ENCODE assay signal across 13 mouse cellular contexts in the genomic region with DNA sequence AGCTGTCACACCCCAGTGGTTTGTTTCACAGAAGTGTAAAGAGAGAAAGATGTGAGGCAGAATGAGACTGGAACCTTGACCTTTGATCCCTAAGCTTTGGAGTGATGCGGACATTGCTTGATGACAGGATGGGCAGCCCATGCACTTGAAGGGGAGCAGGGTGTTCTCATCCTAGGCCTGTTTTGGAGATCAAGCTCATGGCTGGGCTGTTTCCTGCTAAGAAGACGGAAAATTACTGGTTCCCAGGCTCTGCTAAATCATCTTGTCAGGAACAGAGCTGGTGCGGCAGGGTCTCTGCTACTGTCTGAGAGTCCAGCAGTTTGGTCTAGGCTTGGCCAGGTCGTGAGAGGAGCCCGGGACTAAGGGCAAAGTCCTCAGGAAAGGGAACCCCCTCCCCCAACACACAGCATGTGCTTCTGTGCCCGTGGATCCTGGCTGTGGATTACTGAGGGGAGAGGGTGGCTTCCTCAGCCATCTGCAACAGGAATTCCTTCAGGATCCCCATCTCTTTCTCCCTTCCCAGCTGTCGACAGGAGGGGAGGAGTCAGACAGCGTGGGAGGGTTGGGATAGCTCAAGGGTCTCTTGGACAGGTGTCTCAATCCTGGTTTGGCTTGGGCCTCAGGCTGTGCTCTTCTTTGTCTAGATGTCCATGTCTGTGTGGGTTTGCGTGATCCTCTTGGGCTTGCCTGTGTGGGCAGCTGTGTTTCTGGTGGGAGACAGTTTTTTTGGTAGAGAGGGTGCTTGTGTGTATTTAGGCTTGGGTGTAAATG. TPM values are rescaled to one million over a fixed set of nuclear protein-coding genes. Genes with fewer than 3 reads are reported as not detected.
A peak's percentile ranks its signal among the peaks of the same experiment; 100 is the strongest.
DNase-seq lines count a peak whose midpoint lies in the region; ATAC-seq and TF ChIP-seq lines count a peak whose summit lies in the region.
"Had no signal": no experiment of that assay in that cellular context is flagged by ENCODE, and none has a peak within 500 bp of the region (broad histone marks: within the 10 kb centered on the region; RNA-seq: fewer than 3 reads in every experiment).

No protein-coding gene starts in this region.

- H3K9me3 ChIP-seq in intestine, embryonic 14.5 days (ENCODE audit: control insufficient read depth, low read length): no peaks in the 10 kb centered on the region
- H3K9me3 ChIP-seq in intestine, postnatal 0 days (ENCODE audit: control insufficient read depth): no peaks in the 10 kb centered on the region
- no peaks in the 10 kb centered on the region for H3K9me3 ChIP-seq in embryonic facial prominence, embryonic 15.5 days (replicated peaks)
- H3K9me3 ChIP-seq: hindbrain, embryonic 12.5 days had no signal

- no peak overlapping the region for H3K4me3 ChIP-seq in intestine, embryonic 14.5 days (ENCODE audit: low read depth, low read length)
- no peak overlapping the region for H3K4me3 ChIP-seq in intestine, postnatal 0 days (ENCODE audit: low read depth, low read length)
- H3K4me3 ChIP-seq in embryonic facial prominence, embryonic 15.5 days (replicated peaks): no peak overlapping the region
- H3K4me3 ChIP-seq: erythroblast, embryonic 14.5 days; hindbrain, embryonic 12.5 days had no signal

- ATAC-seq in intestine, embryonic 14.5 days (replicated peaks; ENCODE audit: low FRiP score, low TSS enrichment, low read depth): no peak
- ATAC-seq in intestine, postnatal 0 days: no peak
- ATAC-seq in embryonic facial prominence, embryonic 15.5 days (ENCODE audit: insufficient number of reproducible peaks, low FRiP score, low TSS enrichment, low read depth): 0 out of 2 replicates have a peak, but pooled peaks have one; percentile 17

- no peak for TF ChIP-seq CTCF in intestine, postnatal 0 days (IDR thresholded peaks at IDR 0.05; ENCODE audit: low read depth)

- 27% methylated on average over 9 of the region's 9 CpGs for WGBS in intestine, embryonic 14.5 days
- 34% methylated on average over 9 of the region's 9 CpGs for WGBS in intestine, postnatal 0 days
- WGBS in embryonic facial prominence, embryonic 15.5 days: 42% methylated on average over 9 of the region's 9 CpGs

- H3K4me2 ChIP-seq in intestine, embryonic 14.5 days (ENCODE audit: low read length): no peak overlapping the region
- H3K4me2 ChIP-seq in intestine, postnatal 0 days (replicated peaks; ENCODE audit: low read depth): no peak overlapping the region
- no peak overlapping the region for H3K4me2 ChIP-seq in embryonic facial prominence, embryonic 15.5 days (replicated peaks)
- H3K4me2 ChIP-seq: hindbrain, embryonic 12.5 days had no signal

- no peaks in the 10 kb centered on the region for H3K36me3 ChIP-seq in intestine, embryonic 14.5 days (ENCODE audit: control insufficient read depth, insufficient read depth, low read length)
- H3K36me3 ChIP-seq in intestine, postnatal 0 days (ENCODE audit: control insufficient read depth, insufficient read depth): no peaks in the 10 kb centered on the region
- H3K36me3 ChIP-seq in embryonic facial prominence, embryonic 15.5 days: no peaks in the 10 kb centered on the region
- H3K36me3 ChIP-seq: hindbrain, embryonic 12.5 days had no signal

- H3K9ac ChIP-seq in intestine, embryonic 14.5 days (ENCODE audit: low read length): no peak overlapping the region
- H3K9ac ChIP-seq in intestine, postnatal 0 days (ENCODE audit: low read depth, low read length): no peak overlapping the region
- no peak overlapping the region for H3K9ac ChIP-seq in embryonic facial prominence, embryonic 15.5 days
- H3K9ac ChIP-seq: hindbrain, embryonic 12.5 days had no signal

- H3K27ac ChIP-seq in intestine, embryonic 14.5 days (ENCODE audit: low read depth): peak overlapping the region; percentile 9; the same call in 1 of the 2 replicates
- no peak overlapping the region for H3K27ac ChIP-seq in intestine, postnatal 0 days (ENCODE audit: low read depth, low read length)
- no peak overlapping the region for H3K27ac ChIP-seq in embryonic facial prominence, embryonic 15.5 days (replicated peaks)

- no peak for DNase-seq in intestine, embryonic 14.5 days (ENCODE audit: low spot score)
- DNase-seq in kidney, adult 18-20 months: peak; percentile 31
- DNase-seq in kidney, postnatal 4 days: peak; percentile 30 to 57
- no peak for DNase-seq in ovary, adult 18-20 months (ENCODE audit: low spot score)
- DNase-seq in gastrocnemius, postnatal 36 days: no peak
- DNase-seq: cerebellum, postnatal 25 days; lung, adult 18-20 months; thymus, postnatal 36 days had no signal

- H3K27me3 ChIP-seq in intestine, embryonic 14.5 days (replicated peaks; ENCODE audit: control insufficient read depth, insufficient read depth, low read length): no peaks in the 10 kb centered on the region
- H3K27me3 ChIP-seq in intestine, postnatal 0 days (replicated peaks; ENCODE audit: control insufficient read depth, insufficient read depth, low read length): no peaks in the 10 kb centered on the region
- no peaks in the 10 kb centered on the region for H3K27me3 ChIP-seq in embryonic facial prominence, embryonic 15.5 days
- H3K27me3 ChIP-seq: hindbrain, embryonic 12.5 days had no signal

- intact Hi-C loops in gastrocnemius, postnatal 36 days (cut with DNase I): no loop called here

- H3K4me1 ChIP-seq in intestine, embryonic 14.5 days (replicated peaks; ENCODE audit: control insufficient read depth, insufficient read depth, low read length): peaks cover 25% of the 10 kb centered on the region
- no peaks in the 10 kb centered on the region for H3K4me1 ChIP-seq in intestine, postnatal 0 days (replicated peaks; ENCODE audit: control insufficient read depth, insufficient read depth, low read length)
- peaks cover 22% of the 10 kb centered on the region for H3K4me1 ChIP-seq in embryonic facial prominence, embryonic 15.5 days

RNA-seq across cellular contexts. Expression of a gene that starts 20.8 kb away (rescaled TPM):
- 1.1 and 2.0 TPM in 2 replicates for polyA plus RNA-seq in intestine, embryonic 14.5 days (2014; fragmentation: Nextera tagmentation; extraction: Ambion mirVana)
- polyA plus RNA-seq in intestine, postnatal 0 days (2015; fragmentation: Nextera tagmentation; extraction: Ambion mirVana): 0.43 TPM in 2 replicates
- polyA plus RNA-seq in embryonic facial prominence, embryonic 15.5 days (2015; fragmentation: Nextera tagmentation; extraction: Ambion mirVana): 2.6 and 3.5 TPM in 2 replicates
- 10 to 100 TPM; 13.6 to 24.2 TPM for total RNA-seq in gastrocnemius, postnatal 36 days (2021)
- total RNA-seq: megakaryocyte, adult 5-6 weeks had no signal
- polyA plus RNA-seq: erythroblast, embryonic 14.5 days had no signal

RNA-seq across cellular contexts. Expression of a gene that starts 49.1 kb away (rescaled TPM):
- polyA plus RNA-seq in intestine, embryonic 14.5 days (2014; fragmentation: Nextera tagmentation; extraction: Ambion mirVana): 8.1 and 9.1 TPM in 2 replicates
- polyA plus RNA-seq in intestine, postnatal 0 days (2015; fragmentation: Nextera tagmentation; extraction: Ambion mirVana): 9.9 and 10.5 TPM in 2 replicates
- 7.5 and 8.9 TPM in 2 replicates for polyA plus RNA-seq in embryonic facial prominence, embryonic 15.5 days (2015; fragmentation: Nextera tagmentation; extraction: Ambion mirVana)
- total RNA-seq in gastrocnemius, postnatal 36 days (2021): 1 to 10 TPM; 3.4 to 4.0 TPM

RNA-seq across cellular contexts. Expression of a gene that starts 49.8 kb away (rescaled TPM):
- 42.6 and 47.1 TPM in 2 replicates for polyA plus RNA-seq in intestine, embryonic 14.5 days (2014; fragmentation: Nextera tagmentation; extraction: Ambion mirVana)
- polyA plus RNA-seq in intestine, postnatal 0 days (2015; fragmentation: Nextera tagmentation; extraction: Ambion mirVana): 28.2 and 30.5 TPM in 2 replicates
- polyA plus RNA-seq in embryonic facial prominence, embryonic 15.5 days (2015; fragmentation: Nextera tagmentation; extraction: Ambion mirVana): 55.7 and 57.6 TPM in 2 replicates
- 10 to 100 TPM; 46.9 to 65.0 TPM for total RNA-seq in gastrocnemius, postnatal 36 days (2021)

Comparison
In these comparisons a context has a peak if more than half of its experiments do, and no peak if none do; other contexts are left out.
1. DNase-seq: peak in kidney, adult 18-20 months (single experiment) and kidney, postnatal 4 days (2 of 2); none in intestine, embryonic 14.5 days (single experiment), ovary, adult 18-20 months (single experiment) and gastrocnemius, postnatal 36 days (0 of 2).